Mouse (Mus musculus): Measurements from ENCODE around the gene Tnfrsf4. TPM values are rescaled to one million over a fixed set of nuclear protein-coding genes. Genes with fewer than 3 reads are reported as not detected.

Tnfrsf4 gene
- polyA plus RNA-seq, 1 experiment from 2014 or later = 0.70 TPM

DNA sequence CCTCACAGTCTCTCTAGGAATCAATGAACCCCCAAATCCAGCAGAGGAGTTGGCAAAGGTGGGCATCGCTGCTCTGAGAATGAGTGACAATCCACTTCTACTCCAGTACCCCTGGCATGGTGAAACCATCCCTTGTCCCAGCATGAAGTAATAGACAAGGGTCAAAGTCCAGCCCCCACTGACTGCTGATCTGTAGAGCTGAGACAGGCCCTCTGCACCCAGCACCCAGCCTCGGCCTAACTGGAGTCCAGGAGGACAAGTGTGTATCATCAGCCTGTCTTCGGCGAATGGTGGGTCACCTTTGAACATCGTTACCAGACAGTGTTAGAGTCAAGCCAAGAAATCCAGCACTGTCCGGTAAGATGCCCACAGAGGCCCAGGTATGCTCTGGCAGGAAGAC, 41.0 kb downstream of the Tnfrsf4 start:
- no peaks in the 10 kb centered on the region for H3K9me3 ChIP-seq
- WGBS = 94% methylated on average over 6 of the region's 6 CpGs
- no peak overlapping the region for H3K9ac ChIP-seq
- H3K27me3 ChIP-seq = peaks cover 6% of the 10 kb centered on the region
- no peak overlapping the region for H3K4me2 ChIP-seq
- H3K36me3 ChIP-seq (replicated peaks) = no peaks in the 10 kb centered on the region
- no peak overlapping the region for H3K27ac ChIP-seq
- ATAC-seq (ENCODE audit: low FRiP score) = no peak
- H3K4me3 ChIP-seq (replicated peaks) = no peak overlapping the region
- H3K4me1 ChIP-seq = no peaks in the 10 kb centered on the region

DNA sequence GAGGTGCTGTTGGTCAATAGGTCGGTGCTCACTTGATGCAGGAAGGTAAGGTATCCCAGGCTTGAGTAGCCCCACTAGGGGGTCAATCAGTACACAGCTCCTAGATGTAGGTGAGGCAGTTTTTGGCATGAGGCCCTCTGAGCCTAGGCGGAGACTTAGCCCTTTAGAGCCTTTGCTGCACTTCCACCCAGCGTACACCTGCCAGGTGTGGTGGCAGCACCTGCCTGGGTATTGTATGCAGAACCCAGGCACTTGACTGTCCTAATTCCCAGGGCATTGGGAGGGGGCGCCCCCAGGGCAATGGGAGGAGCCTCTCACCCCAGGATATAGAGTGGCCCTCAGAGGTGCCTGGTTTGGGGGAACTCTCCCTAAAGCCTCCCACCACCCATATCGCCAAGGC, 41.5 kb downstream of the Tnfrsf4 start:
- H3K36me3 ChIP-seq (replicated peaks) = no peaks in the 10 kb centered on the region
- WGBS = 92% methylated on average over 5 of the region's 5 CpGs
- H3K27me3 ChIP-seq = peaks cover 6% of the 10 kb centered on the region
- H3K4me2 ChIP-seq = no peak overlapping the region
- H3K4me1 ChIP-seq = no peaks in the 10 kb centered on the region
- H3K9ac ChIP-seq = no peak overlapping the region
- H3K27ac ChIP-seq = no peak overlapping the region
- no peaks in the 10 kb centered on the region for H3K9me3 ChIP-seq
- no peak for ATAC-seq (ENCODE audit: low FRiP score)
- H3K4me3 ChIP-seq (replicated peaks) = no peak overlapping the region

GRCm38 (mm10) chr4:156057702-156058101, 44.1 kb downstream of the Tnfrsf4 start:
- Histone ChIP-seq H3K4me3 (replicated peaks) (no peak overlapping the region), H3K27ac (no peak overlapping the region), H3K27me3 (peaks cover 6% of the 10 kb centered on the region; the same call in 1 of the 2 replicates), H3K36me3 (replicated peaks) (no peaks in the 10 kb centered on the region), H3K9me3 (no peaks in the 10 kb centered on the region), H3K9ac (no peak overlapping the region), H3K4me2 (no peak overlapping the region), H3K4me1 (no peaks in the 10 kb centered on the region)
- no peak for ATAC-seq (ENCODE audit: low FRiP score)
- 76% methylated on average over 10 of the region's 10 CpGs for WGBS

DNA sequence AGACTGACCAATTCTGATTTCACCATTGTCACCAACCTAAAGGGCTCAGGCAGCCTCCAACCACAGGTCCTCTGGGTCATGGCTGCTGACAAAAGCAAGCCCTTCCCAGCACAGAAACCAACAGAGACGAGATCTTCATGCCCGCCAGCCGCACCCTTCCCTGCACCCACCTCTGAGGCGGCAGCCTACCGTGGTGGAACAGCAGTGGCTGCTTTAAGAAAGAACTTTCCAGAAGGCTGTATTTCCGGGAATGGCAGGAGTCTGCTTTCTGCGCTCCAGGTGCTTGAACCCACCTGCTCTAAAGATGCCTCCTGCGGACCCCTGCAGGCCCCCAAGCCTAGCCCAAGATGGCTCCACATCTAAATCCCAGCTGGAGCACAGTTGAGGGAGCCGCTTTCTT, 45.2 kb downstream of the Tnfrsf4 start:
- Histone ChIP-seq H3K27ac (no peak overlapping the region), H3K9me3 (no peaks in the 10 kb centered on the region), H3K27me3 (peaks cover 6% of the 10 kb centered on the region; the same call in 1 of the 2 replicates), H3K9ac (no peak overlapping the region), H3K4me1 (peaks cover 3% of the 10 kb centered on the region), H3K4me3 (replicated peaks) (no peak overlapping the region; the same call in 1 of the 2 replicates), H3K4me2 (no peak overlapping the region), H3K36me3 (replicated peaks) (no peaks in the 10 kb centered on the region)
- WGBS = 77% methylated on average over 9 of the region's 9 CpGs
- ATAC-seq (ENCODE audit: low FRiP score) = no peak

GRCm38 (mm10) chr4:156059261-156059660, 45.6 kb downstream of the Tnfrsf4 start, which contains the start of gene Ttll10:
TSS of gene Ttll10 (minus strand) at chr4:156059414.
- 44% methylated on average over 5 of the region's 5 CpGs for WGBS
- Histone ChIP-seq H3K36me3 (replicated peaks) (no peaks in the 10 kb centered on the region), H3K9ac (no peak within 1 kb of the TSS), H3K27ac (no peak within 1 kb of the TSS), H3K4me3 (replicated peaks) (no peak within 1 kb of the TSS; the same call in 1 of the 2 replicates), H3K4me1 (peaks cover 8% of the 10 kb centered on the region), H3K4me2 (no peak within 1 kb of the TSS), H3K9me3 (no peaks in the 10 kb centered on the region), H3K27me3 (peaks cover 6% of the 10 kb centered on the region; the same call in 1 of the 2 replicates)
- ATAC-seq (ENCODE audit: low FRiP score) = no peak

DNA sequence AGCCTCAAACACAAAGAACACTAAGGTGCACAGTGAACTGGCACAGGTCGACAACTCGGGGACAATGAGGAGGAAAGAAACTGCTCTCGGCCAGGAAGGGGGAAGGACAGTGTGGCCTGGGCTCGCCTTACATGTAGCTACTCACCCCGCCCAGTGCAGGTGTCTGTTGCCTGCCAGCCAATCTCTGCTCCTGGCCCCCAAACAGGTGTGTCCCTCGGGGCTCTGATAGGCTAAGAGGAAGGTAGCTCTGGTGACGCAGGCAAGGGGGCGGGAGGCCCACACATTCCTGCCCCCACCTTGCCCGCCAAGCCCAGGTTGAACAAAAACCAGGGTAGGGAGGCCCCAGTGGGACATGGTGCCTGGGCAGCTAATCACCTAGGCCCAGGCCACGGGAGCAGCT, 46.1 kb downstream of the Tnfrsf4 start:
- Histone ChIP-seq H3K36me3 (replicated peaks) (no peaks in the 10 kb centered on the region), H3K27me3 (peaks cover 6% of the 10 kb centered on the region; the same call in 1 of the 2 replicates), H3K4me3 (replicated peaks) (no peak overlapping the region), H3K4me1 (peaks cover 8% of the 10 kb centered on the region), H3K9me3 (no peaks in the 10 kb centered on the region), H3K9ac (no peak overlapping the region), H3K4me2 (no peak overlapping the region), H3K27ac (no peak overlapping the region)
- ATAC-seq (ENCODE audit: low FRiP score) = no peak
- WGBS = 44% methylated on average over 10 of the region's 10 CpGs

- H3K4me1 ChIP-seq = peaks cover 8% of the 10 kb centered on the region
- no peak overlapping the region for H3K4me2 ChIP-seq
- no peak for ATAC-seq (ENCODE audit: low FRiP score)
- 1% methylated on average over 4 of the region's 4 CpGs for WGBS
- H3K27me3 ChIP-seq = peaks cover 3% of the 10 kb centered on the region; the same call in 1 of the 2 replicates
- no peaks in the 10 kb centered on the region for H3K9me3 ChIP-seq
- no peak overlapping the region for H3K9ac ChIP-seq
- H3K27ac ChIP-seq = 0 out of 2 replicates have a peak overlapping the region, but pooled peaks have one; percentile 10
- no peak overlapping the region for H3K4me3 ChIP-seq (replicated peaks)
- H3K36me3 ChIP-seq (replicated peaks) = no peaks in the 10 kb centered on the region
Observed at GRCm38 (mm10) chr4:156063861-156064509, 50.3 kb downstream of the Tnfrsf4 start.

DNA sequence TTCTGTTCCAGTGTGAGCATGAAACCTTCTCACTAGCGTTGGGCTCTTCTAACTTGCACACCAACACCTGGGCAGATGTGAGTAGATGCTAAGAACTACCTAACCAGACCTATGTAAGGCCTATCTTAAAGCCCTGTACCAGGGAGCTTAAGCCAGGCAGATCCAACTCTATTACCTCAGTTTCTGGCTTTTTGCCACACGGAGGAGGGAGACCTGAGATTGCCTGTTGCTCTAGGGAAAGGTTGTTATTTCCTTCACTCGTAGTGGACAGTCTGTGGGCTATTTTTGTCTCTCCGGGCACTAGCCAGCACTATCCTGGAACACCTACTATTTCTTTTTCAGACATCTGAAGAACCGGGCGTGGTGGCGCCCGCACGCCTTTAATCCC, 50.9 kb downstream of the Tnfrsf4 start:
- H3K27ac ChIP-seq = no peak overlapping the region
- no peak overlapping the region for H3K4me2 ChIP-seq
- peaks cover 8% of the 10 kb centered on the region for H3K4me1 ChIP-seq
- 86% methylated on average over 9 of the region's 9 CpGs for WGBS
- H3K27me3 ChIP-seq = no peaks in the 10 kb centered on the region
- no peaks in the 10 kb centered on the region for H3K9me3 ChIP-seq
- no peak for ATAC-seq (ENCODE audit: low FRiP score)
- H3K36me3 ChIP-seq (replicated peaks) = no peaks in the 10 kb centered on the region
- no peak overlapping the region for H3K4me3 ChIP-seq (replicated peaks)
- H3K9ac ChIP-seq = no peak overlapping the region

DNA sequence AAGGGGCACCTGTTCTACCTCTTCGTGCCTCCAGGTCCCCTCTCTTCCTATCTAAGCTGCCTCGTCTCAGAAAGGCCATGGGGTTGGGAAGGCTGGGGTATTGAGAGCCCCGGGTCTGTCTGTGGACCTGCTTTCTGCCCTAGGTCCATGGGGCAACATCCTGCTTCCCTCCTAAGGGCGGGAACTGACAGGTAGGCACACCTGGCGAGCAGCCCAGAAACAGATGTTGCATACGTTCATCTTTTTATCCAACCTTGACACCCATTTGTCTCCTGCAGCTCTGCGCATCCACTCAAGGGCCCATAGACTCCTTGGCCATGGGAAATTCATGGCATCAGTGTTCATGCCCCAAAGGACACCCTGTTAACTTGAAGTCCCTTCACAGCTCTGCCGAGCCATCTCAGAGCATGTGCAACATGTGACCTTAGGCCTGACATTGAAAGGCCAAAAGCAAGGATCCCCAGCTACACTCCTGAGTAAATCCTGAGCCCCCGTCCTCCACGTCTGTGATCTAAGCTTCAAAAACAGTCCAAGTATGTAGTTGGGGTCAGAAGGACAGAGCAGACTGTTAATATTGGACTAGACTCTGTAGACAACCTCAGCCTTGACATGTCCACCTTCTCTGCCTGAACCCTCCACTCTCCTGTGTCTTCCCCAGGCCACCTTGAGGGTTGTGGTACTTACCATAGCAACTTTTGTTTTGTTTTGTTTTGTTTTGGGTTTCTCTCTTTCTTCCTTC, 51.7 kb downstream of the Tnfrsf4 start:
- ATAC-seq (ENCODE audit: low FRiP score) = no peak
- no peak overlapping the region for H3K9ac ChIP-seq

More for the DNA sequence above, 51.7 kb downstream of the Tnfrsf4 start:
- H3K9me3 ChIP-seq = no peaks in the 10 kb centered on the region
- H3K27ac ChIP-seq = no peak overlapping the region
- WGBS = 92% methylated on average over 10 of the region's 10 CpGs
- H3K4me1 ChIP-seq = peaks cover 16% of the 10 kb centered on the region
- no peak overlapping the region for H3K4me3 ChIP-seq (replicated peaks)
- no peaks in the 10 kb centered on the region for H3K36me3 ChIP-seq (replicated peaks)
- no peaks in the 10 kb centered on the region for H3K27me3 ChIP-seq
- H3K4me2 ChIP-seq = no peak overlapping the region

MicroRNA genes within 50 kb of the gene (microRNA counts, 519-probe panel; counts per million panel counts)
- microRNA mmu-miR-200a = 2,657 counts per million, percentile 19 among the panel's probes with 10 or more counts
- 5,167 counts per million, percentile 70 among the panel's probes with 10 or more counts for microRNA mmu-miR-200b
- 5,235 counts per million, percentile 72 among the panel's probes with 10 or more counts for microRNA mmu-miR-429

Small RNAs within 50 kb of the gene (microRNA-seq; reads per million reads assigned to microRNA genes)
- gene Mir200a (284 reads per million, percentile 62 among the genes with 10 or more reads in this experiment), gene Mir200b (1,225 reads per million, percentile 79 among the genes with 10 or more reads in this experiment), gene Mir429 (4,170 reads per million, percentile 88 among the genes with 10 or more reads in this experiment)

Other genes with a start within 250 kb of the Tnfrsf4 start
- 9.8 and 11.5 TPM in 2 replicates for gene Vwa1, start 239.1 kb upstream of the Tnfrsf4 start, polyA plus RNA-seq (2016; fragmentation: Nextera tagmentation; extraction: Ambion mirVana)
- 0.22 and 0.35 TPM in 2 replicates for gene Tmem88b, start 228.0 kb upstream of the Tnfrsf4 start, polyA plus RNA-seq (2016; fragmentation: Nextera tagmentation; extraction: Ambion mirVana)
- not detected in 2 replicates for gene Ankrd65, start 223.4 kb upstream of the Tnfrsf4 start, polyA plus RNA-seq (2016; fragmentation: Nextera tagmentation; extraction: Ambion mirVana)
- 209 and 210 TPM in 2 replicates for gene Mrpl20, start 211.0 kb upstream of the Tnfrsf4 start, polyA plus RNA-seq (2016; fragmentation: Nextera tagmentation; extraction: Ambion mirVana)
- gene Ccnl2, start 201.4 kb upstream of the Tnfrsf4 start, polyA plus RNA-seq (2016; fragmentation: Nextera tagmentation; extraction: Ambion mirVana) = 195 and 202 TPM in 2 replicates
- gene Aurkaip1, start 182.6 kb upstream of the Tnfrsf4 start, polyA plus RNA-seq (2016; fragmentation: Nextera tagmentation; extraction: Ambion mirVana) = 131 and 132 TPM in 2 replicates
- 22.9 and 24.3 TPM in 2 replicates for gene Mxra8, start 174.2 kb upstream of the Tnfrsf4 start, polyA plus RNA-seq (2016; fragmentation: Nextera tagmentation; extraction: Ambion mirVana)
- 6.1 and 9.2 TPM in 2 replicates for gene Dvl1, start 166.4 kb upstream of the Tnfrsf4 start, polyA plus RNA-seq (2016; fragmentation: Nextera tagmentation; extraction: Ambion mirVana)
- 0.51 and 0.61 TPM in 2 replicates for gene Tas1r3, start 150.5 kb upstream of the Tnfrsf4 start, polyA plus RNA-seq (2016; fragmentation: Nextera tagmentation; extraction: Ambion mirVana)
- gene Cptp, start 144.4 kb upstream of the Tnfrsf4 start, polyA plus RNA-seq (2016; fragmentation: Nextera tagmentation; extraction: Ambion mirVana) = 17.9 and 23.4 TPM in 2 replicates
- gene Ints11, start 144.3 kb upstream of the Tnfrsf4 start, polyA plus RNA-seq (2016; fragmentation: Nextera tagmentation; extraction: Ambion mirVana) = 92.2 and 94.1 TPM in 2 replicates
- 44.6 and 48.8 TPM in 2 replicates for gene Pusl1, start 122.1 kb upstream of the Tnfrsf4 start, polyA plus RNA-seq (2016; fragmentation: Nextera tagmentation; extraction: Ambion mirVana)
- gene Acap3, start 122.0 kb upstream of the Tnfrsf4 start, polyA plus RNA-seq (2016; fragmentation: Nextera tagmentation; extraction: Ambion mirVana) = 47.9 and 57.2 TPM in 2 replicates
- 154 and 159 TPM in 2 replicates for gene Ube2j2, start 70.0 kb upstream of the Tnfrsf4 start, polyA plus RNA-seq (2016; fragmentation: Nextera tagmentation; extraction: Ambion mirVana)
- 10.9 and 11.6 TPM in 2 replicates for gene C1qtnf12, start 51.5 kb upstream of the Tnfrsf4 start, polyA plus RNA-seq (2016; fragmentation: Nextera tagmentation; extraction: Ambion mirVana)
- gene B3galt6, start 21.2 kb upstream of the Tnfrsf4 start, polyA plus RNA-seq (2016; fragmentation: Nextera tagmentation; extraction: Ambion mirVana) = 16.4 and 18.6 TPM in 2 replicates
- 115 and 117 TPM in 2 replicates for gene Sdf4, start 21.0 kb upstream of the Tnfrsf4 start, polyA plus RNA-seq (2016; fragmentation: Nextera tagmentation; extraction: Ambion mirVana)
- gene Tnfrsf18, start 12.3 kb downstream of the Tnfrsf4 start, polyA plus RNA-seq (2016; fragmentation: Nextera tagmentation; extraction: Ambion mirVana) = 1.3 and 1.4 TPM in 2 replicates
- gene Ttll10, start 45.6 kb downstream of the Tnfrsf4 start, polyA plus RNA-seq (2016; fragmentation: Nextera tagmentation; extraction: Ambion mirVana) = 0.22 and 0.37 TPM in 2 replicates
- 68.9 and 69.0 TPM in 2 replicates for gene 9430015G10Rik, start 96.1 kb downstream of the Tnfrsf4 start, polyA plus RNA-seq (2016; fragmentation: Nextera tagmentation; extraction: Ambion mirVana)
- 1.2 and 1.3 TPM in 2 replicates for gene Rnf223, start 116.7 kb downstream of the Tnfrsf4 start, polyA plus RNA-seq (2016; fragmentation: Nextera tagmentation; extraction: Ambion mirVana)
- 139 and 152 TPM in 2 replicates for gene Agrn, start 183.6 kb downstream of the Tnfrsf4 start, polyA plus RNA-seq (2016; fragmentation: Nextera tagmentation; extraction: Ambion mirVana)
- gene Isg15, start 187.0 kb downstream of the Tnfrsf4 start, polyA plus RNA-seq (2016; fragmentation: Nextera tagmentation; extraction: Ambion mirVana) = 0.64 and 0.79 TPM in 2 replicates
- gene AW011738, start 189.5 kb downstream of the Tnfrsf4 start, polyA plus RNA-seq (2016; fragmentation: Nextera tagmentation; extraction: Ambion mirVana) = 7.1 and 8.2 TPM in 2 replicates
- gene Perm1, start 202.0 kb downstream of the Tnfrsf4 start, polyA plus RNA-seq (2016; fragmentation: Nextera tagmentation; extraction: Ambion mirVana) = 2.1 and 2.4 TPM in 2 replicates
- gene Plekhn1, start 221.0 kb downstream of the Tnfrsf4 start, polyA plus RNA-seq (2016; fragmentation: Nextera tagmentation; extraction: Ambion mirVana) = 27.6 and 28.5 TPM in 2 replicates
- 90.4 and 95.7 TPM in 2 replicates for gene Noc2l, start 222.2 kb downstream of the Tnfrsf4 start, polyA plus RNA-seq (2016; fragmentation: Nextera tagmentation; extraction: Ambion mirVana)
- 0.95 and 2.0 TPM in 2 replicates for gene Samd11, start 241.8 kb downstream of the Tnfrsf4 start, polyA plus RNA-seq (2016; fragmentation: Nextera tagmentation; extraction: Ambion mirVana)